Mouse (Mus musculus) liver, adult 2 months (tissue): Measurements from ENCODE around the gene Gm20388. TPM values are rescaled to one million over a fixed set of nuclear protein-coding genes. Genes with fewer than 3 reads are reported as not detected.

Experiments used
- DNase-seq: peaks from one replicate; pipeline ENCODE4 v3.0.0-alpha.2; 2011; ENCODE audit warnings: low read depth, low spot score; ENCODE audit errors: extremely low read depth
- H3K27ac ChIP-seq: fragments of 200-500 bp; replicated peaks from 2 replicates; pipeline ENCODE4 v1.5.1; 2012; ENCODE audit warnings: low read depth, mild to moderate bottlenecking, control low read depth, inconsistent platforms, low read length; ENCODE audit not compliant: insufficient read depth
- H3K27me3 ChIP-seq: fragments of 200-500 bp; 2 replicates; pipeline ENCODE4 v1.6.1; 2012; ENCODE audit warnings: mild to moderate bottlenecking, moderate library complexity, low read length, inconsistent platforms; ENCODE audit not compliant: control insufficient read depth, insufficient read depth
- H3K36me3 ChIP-seq: fragments of 200-500 bp; 2 replicates; pipeline ENCODE4 v1.6.1; 2012; ENCODE audit warnings: low read length, inconsistent platforms; ENCODE audit not compliant: control insufficient read depth, insufficient read depth
- H3K4me1 ChIP-seq: fragments of 200-500 bp; 2 replicates; pipeline ENCODE4 v1.6.1; 2011; ENCODE audit warnings: low read length; ENCODE audit not compliant: control insufficient read depth, insufficient read depth
- H3K4me3 ChIP-seq: fragments of 200-500 bp; 2 replicates; pipeline ENCODE4 v1.5.1; 2011; ENCODE audit warnings: low read depth, mild to moderate bottlenecking, control low read depth, low read length, moderate library complexity; ENCODE audit not compliant: insufficient read depth
- H3K79me2 ChIP-seq: fragments of 200-500 bp; 2 replicates; pipeline ENCODE4 v1.6.1; 2012; ENCODE audit warnings: inconsistent platforms, mild to moderate bottlenecking, low read length, moderate library complexity; ENCODE audit not compliant: control insufficient read depth, insufficient read depth
- H3K9ac ChIP-seq: fragments of 200-500 bp; 2 replicates; pipeline ENCODE4 v1.6.1; 2012; ENCODE audit warnings: low read depth, mild to moderate bottlenecking, control low read depth, inconsistent platforms, low read length
- CTCF ChIP-seq: fragments of 200-500 bp; IDR thresholded peaks from 2 replicates; pipeline ENCODE4 v1.5.1; 2011; ENCODE audit warnings: low read depth, low read length, control low read depth
- POLR2A ChIP-seq: fragments of 200-500 bp; IDR thresholded peaks from 2 replicates; pipeline ENCODE4 v1.6.1; 2011; ENCODE audit warnings: low read length, control low read depth; ENCODE audit not compliant: insufficient read depth; ENCODE audit errors: extremely low read depth
- WGBS: fragments of 180-500 bp; shearing (Covaris S2); methylation state at CpG from one replicate; pipeline ENCODE4 v1.1.7; 2018; 5-methylcytosine and 5-hydroxymethylcytosine counted together
- polyA plus RNA-seq: library from polyadenylated mRNA; depleted of rRNA; stranded (reverse); fragments of >200 nt; gene quantifications from 2 replicates; pipeline ENCODE4 v1.2.3, GENCODE M21; 2012
- total RNA-seq: library from RNA; depleted of rRNA; stranded (reverse); fragments of >200 nt; gene quantifications from 2 replicates; pipeline ENCODE4 v1.2.3, GENCODE M21; 2014

Gene Gm20388
- total and polyA plus RNA-seq, 2 experiments, result 6.4 to 19.9 TPM

GRCm38 (mm10) chr8:121013318-121013717 is 1102.7 kb downstream of the Gm20388 start:
- no peak for DNase-seq
- no peaks in the 10 kb centered on the region for H3K4me1 ChIP-seq
- H3K36me3 ChIP-seq, result no peaks in the 10 kb centered on the region
- TF ChIP-seq CTCF (no peak), POLR2A (no peak)
- H3K79me2 ChIP-seq, result no peaks in the 10 kb centered on the region
- H3K27ac ChIP-seq, result no peak overlapping the region
- WGBS, result 77% methylated on average over 6 of the region's 6 CpGs
- H3K4me3 ChIP-seq, result no peak overlapping the region
- no peak overlapping the region for H3K9ac ChIP-seq
- H3K27me3 ChIP-seq, result 0 out of 2 replicates have a peak, but pooled peaks cover 2% of the 10 kb centered on the region

- Histone ChIP-seq H3K36me3 (no peaks in the 10 kb centered on the region), H3K4me3 (no peak overlapping the region), H3K9ac (no peak overlapping the region), H3K79me2 (no peaks in the 10 kb centered on the region), H3K27ac (no peak overlapping the region), H3K4me1 (no peaks in the 10 kb centered on the region), H3K27me3 (peaks cover 2% of the 10 kb centered on the region; the same call in 1 of the 2 replicates)
- 72% methylated on average over 17 of the region's 17 CpGs for WGBS
- TF ChIP-seq CTCF (no peak), POLR2A (no peak)
- no peak for DNase-seq
Observed at GRCm38 (mm10) chr8:121016621-121017020, 1106.0 kb downstream of the Gm20388 start.

GRCm38 (mm10) chr8:121018236-121018635 is 1107.6 kb downstream of the Gm20388 start:
- Histone ChIP-seq H3K36me3 (no peaks in the 10 kb centered on the region), H3K27me3 (peaks cover 2% of the 10 kb centered on the region; the same call in 1 of the 2 replicates), H3K27ac (no peak overlapping the region), H3K4me3 (no peak overlapping the region), H3K79me2 (no peaks in the 10 kb centered on the region), H3K4me1 (no peaks in the 10 kb centered on the region), H3K9ac (no peak overlapping the region)
- no peak for DNase-seq
- TF ChIP-seq POLR2A (no peak), CTCF (no peak)
- 68% methylated on average over 10 of the region's 10 CpGs for WGBS

- Histone ChIP-seq H3K79me2 (no peaks in the 10 kb centered on the region), H3K4me1 (no peaks in the 10 kb centered on the region), H3K36me3 (no peaks in the 10 kb centered on the region), H3K27me3 (peaks cover 2% of the 10 kb centered on the region; the same call in 1 of the 2 replicates), H3K4me3 (no peak overlapping the region), H3K27ac (no peak overlapping the region), H3K9ac (no peak overlapping the region)
- no peak for TF ChIP-seq POLR2A
- TF ChIP-seq CTCF, result no peak
- 71% methylated on average over 12 of the region's 12 CpGs for WGBS
- DNase-seq, result no peak
Observed at GRCm38 (mm10) chr8:121021488-121021887, 1110.8 kb downstream of the Gm20388 start.

GRCm38 (mm10) chr8:121023003-121023402 is 1112.4 kb downstream of the Gm20388 start:
- no peaks in the 10 kb centered on the region for H3K79me2 ChIP-seq
- no peak overlapping the region for H3K4me3 ChIP-seq
- H3K4me1 ChIP-seq, result no peaks in the 10 kb centered on the region
- no peak overlapping the region for H3K27ac ChIP-seq
- H3K27me3 ChIP-seq, result no peaks in the 10 kb centered on the region; the same call in 1 of the 2 replicates
- no peaks in the 10 kb centered on the region for H3K36me3 ChIP-seq
- no peak for DNase-seq
- 87% methylated on average over 4 of the region's 4 CpGs for WGBS
- no peak overlapping the region for H3K9ac ChIP-seq
- TF ChIP-seq POLR2A (no peak), CTCF (no peak)

- no peaks in the 10 kb centered on the region for H3K36me3 ChIP-seq
- no peaks in the 10 kb centered on the region for H3K79me2 ChIP-seq
- H3K27me3 ChIP-seq, result no peaks in the 10 kb centered on the region; the same call in 1 of the 2 replicates
- TF ChIP-seq CTCF, result no peak
- no peaks in the 10 kb centered on the region for H3K4me1 ChIP-seq
- H3K27ac ChIP-seq, result no peak overlapping the region
- no peak overlapping the region for H3K9ac ChIP-seq
- WGBS, result 61% methylated on average over 18 of the region's 18 CpGs
- no peak overlapping the region for H3K4me3 ChIP-seq
- no peak for DNase-seq
Observed at GRCm38 (mm10) chr8:121023736-121024135, 1113.1 kb downstream of the Gm20388 start.
